Mouse (Mus musculus): ENCODE measurements around the gene Pfkfb3.

Gene Pfkfb3

GRCm38 (mm10) chr2:11552297-11552821 lies 1.5 kb downstream of the Pfkfb3 start:
- in situ Hi-C loops (cut with MboI, MseI) = no loop called here

- in situ Hi-C loops (cut with MboI, MseI) = no loop called here
These were observed 2.2 kb downstream of the Pfkfb3 start for GRCm38 (mm10) chr2:11551726-11552125.

- in situ Hi-C loops (cut with MboI, MseI) = no loop called here
These were observed 5.4 kb downstream of the Pfkfb3 start for GRCm38 (mm10) chr2:11548508-11548907.

- in situ Hi-C loops (cut with MboI, MseI) = no loop called here
These were observed 6.3 kb downstream of the Pfkfb3 start for GRCm38 (mm10) chr2:11547609-11548008.

GRCm38 (mm10) chr2:11546091-11546490 lies 7.8 kb downstream of the Pfkfb3 start:
- in situ Hi-C loops (cut with MboI, MseI) = no loop called here

- in situ Hi-C loops (cut with MboI, MseI) = no loop called here
These were observed 8.5 kb downstream of the Pfkfb3 start for GRCm38 (mm10) chr2:11545380-11545779.

GRCm38 (mm10) chr2:11544342-11544741 lies 9.5 kb downstream of the Pfkfb3 start:
- in situ Hi-C loops (cut with MboI, MseI) = loop anchor here (5.0 kb wide), 1 partner anchor 212 kb away; no protein-coding TSS in a partner anchor

- in situ Hi-C loops (cut with MboI, MseI) = loop anchor here (5.0 kb wide), 1 partner anchor 211 kb away; no protein-coding TSS in a partner anchor
These were observed 10.7 kb downstream of the Pfkfb3 start for GRCm38 (mm10) chr2:11543158-11543557.

- in situ Hi-C loops (cut with MboI, MseI) = loop anchor here (5.0 kb wide), 1 partner anchor 210 kb away; no protein-coding TSS in a partner anchor
These were observed 11.2 kb downstream of the Pfkfb3 start for GRCm38 (mm10) chr2:11542640-11543039.

- in situ Hi-C loops (cut with MboI, MseI) = loop anchor here (5.0 kb wide), 1 partner anchor 210 kb away; no protein-coding TSS in a partner anchor
These were observed 11.8 kb downstream of the Pfkfb3 start for GRCm38 (mm10) chr2:11542121-11542520.

- in situ Hi-C loops (cut with MboI, MseI) = loop anchor here (5.0 kb wide), 1 partner anchor 209 kb away; no protein-coding TSS in a partner anchor
These were observed 12.3 kb downstream of the Pfkfb3 start for GRCm38 (mm10) chr2:11541528-11541927.

- in situ Hi-C loops (cut with MboI, MseI) = loop anchor here (5.0 to 10.0 kb wide), 2 partner anchors 34 to 1651 kb away; partner anchors contain the start of genes 4930412O13Rik and 9230102O04Rik
These were observed 17.9 kb downstream of the Pfkfb3 start for GRCm38 (mm10) chr2:11535966-11536365.

GRCm38 (mm10) chr2:11535412-11535928 lies 18.4 kb downstream of the Pfkfb3 start:
- in situ Hi-C loops (cut with MboI, MseI) = loop anchor here (5.0 to 10.0 kb wide), 2 partner anchors 33 to 1651 kb away; partner anchors contain the start of genes 4930412O13Rik and 9230102O04Rik

GRCm38 (mm10) chr2:11534826-11535225 lies 19.1 kb downstream of the Pfkfb3 start:
- in situ Hi-C loops (cut with MboI, MseI) = loop anchor here (5.0 to 10.0 kb wide), 2 partner anchors 33 to 1650 kb away; partner anchors contain the start of genes 4930412O13Rik and 9230102O04Rik

- in situ Hi-C loops (cut with MboI, MseI) = loop anchor here (10.0 kb wide), 1 partner anchor 1645 kb away; the partner anchor contains the start of genes 4930412O13Rik and 9230102O04Rik
These were observed 23.8 kb downstream of the Pfkfb3 start for GRCm38 (mm10) chr2:11530101-11530500.

GRCm38 (mm10) chr2:11526063-11526462 lies 27.8 kb downstream of the Pfkfb3 start:
- in situ Hi-C loops (cut with MboI, MseI) = no loop called here

GRCm38 (mm10) chr2:11524736-11525135 lies 29.1 kb downstream of the Pfkfb3 start:
- in situ Hi-C loops (cut with MboI, MseI) = no loop called here

- in situ Hi-C loops (cut with MboI, MseI) = no loop called here
These were observed 32.1 kb downstream of the Pfkfb3 start for GRCm38 (mm10) chr2:11521758-11522157.

GRCm38 (mm10) chr2:11520786-11521185 lies 33.1 kb downstream of the Pfkfb3 start:
- in situ Hi-C loops (cut with MboI, MseI) = no loop called here

GRCm38 (mm10) chr2:11515828-11516227 lies 38.0 kb downstream of the Pfkfb3 start:
- in situ Hi-C loops (cut with MboI, MseI) = no loop called here

- in situ Hi-C loops (cut with MboI, MseI) = no loop called here
These were observed 40.6 kb downstream of the Pfkfb3 start for GRCm38 (mm10) chr2:11513057-11513967.

- in situ Hi-C loops (cut with MboI, MseI) = no loop called here
These were observed 41.8 kb downstream of the Pfkfb3 start for GRCm38 (mm10) chr2:11512127-11512526.

Data from T-helper 2 cell (primary cell).